Mouse (Mus musculus): ENCODE measurements around the gene Capn3. TPM values are rescaled to one million over a fixed set of nuclear protein-coding genes. Genes with fewer than 3 reads are reported as not detected.

The Capn3 gene
- total RNA-seq, 2 experiments from 2014 or later: 2.8 to 2.9 TPM

DNA sequence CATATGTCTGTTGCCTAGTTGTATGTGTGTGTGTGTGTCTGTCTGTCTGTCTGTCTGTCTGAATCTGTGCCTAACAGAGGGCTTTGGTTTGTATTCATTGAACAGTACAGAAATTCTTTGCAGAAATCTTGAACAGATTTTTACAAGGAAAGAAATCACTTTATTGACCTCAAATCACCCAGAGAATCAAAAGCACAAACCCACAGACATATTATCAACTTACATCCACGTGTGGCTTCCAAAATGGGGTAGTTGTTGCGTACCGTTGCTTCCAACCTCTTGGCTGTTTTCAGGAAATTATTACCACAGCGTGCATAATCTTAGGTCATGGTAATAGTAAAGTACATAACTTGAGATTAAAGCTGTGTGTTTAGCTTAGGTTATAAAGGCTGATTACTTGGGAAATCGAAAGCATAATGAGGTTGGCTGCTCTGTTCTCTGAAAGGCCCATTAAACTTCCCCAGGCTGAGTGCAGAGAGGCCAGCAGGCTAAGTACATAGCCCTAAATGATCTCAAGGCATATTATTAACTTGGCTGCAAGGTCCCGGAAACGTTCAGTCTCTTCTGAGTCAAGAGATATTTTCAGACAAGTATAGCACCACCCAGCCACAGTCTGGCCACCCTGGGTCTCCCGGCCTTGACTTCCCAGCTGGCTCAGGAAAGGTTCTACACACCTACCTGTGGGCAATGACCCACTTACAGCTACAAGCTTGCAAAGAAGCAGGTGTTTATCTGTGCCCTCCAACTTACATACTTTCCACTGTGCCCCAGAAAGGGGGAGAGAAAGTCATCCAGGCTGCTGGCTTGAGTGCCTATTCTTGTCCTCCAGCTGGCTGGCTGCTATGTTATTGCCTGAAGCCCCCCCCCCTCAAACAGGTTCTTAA is 26.9 kb downstream of the Capn3 start:
- peak; percentile 35 to 44 for DNase-seq

DNA sequence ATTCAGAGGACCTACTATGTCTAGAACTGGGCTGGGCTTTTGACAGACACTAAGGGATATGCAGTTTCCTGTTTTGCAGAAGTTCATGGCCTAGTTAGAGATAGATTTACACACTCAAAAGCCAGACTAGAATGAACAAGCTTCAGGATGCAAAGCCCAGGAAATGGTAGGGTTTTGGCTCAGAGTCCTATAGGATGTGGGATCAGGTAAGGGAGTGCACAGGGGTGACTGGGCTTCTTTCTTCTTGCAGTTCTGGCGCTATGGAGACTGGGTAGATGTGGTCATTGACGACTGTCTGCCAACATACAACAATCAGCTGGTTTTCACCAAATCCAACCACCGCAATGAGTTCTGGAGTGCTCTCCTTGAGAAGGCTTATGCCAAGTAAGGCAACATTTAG is 28.4 kb downstream of the Capn3 start:
- no peak for DNase-seq

DNA sequence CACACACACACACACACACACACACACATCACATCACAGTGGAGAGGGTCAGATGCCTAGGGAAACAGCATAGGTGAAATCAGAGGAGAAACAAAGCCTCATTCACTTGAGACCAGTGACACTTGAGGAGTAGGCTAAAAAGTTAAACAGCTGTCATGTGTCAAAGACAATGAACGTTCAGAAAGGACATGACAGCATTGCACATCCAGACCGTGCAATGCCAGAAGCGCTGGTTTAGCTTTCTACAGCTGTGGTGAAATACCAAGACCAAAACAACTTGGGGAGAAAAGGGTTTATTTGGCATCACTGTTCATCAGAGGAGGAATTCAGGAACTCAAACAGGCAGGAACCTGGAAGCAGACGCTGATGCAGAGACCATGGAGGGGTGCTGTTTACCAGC is 37.4 kb downstream of the Capn3 start:
- no peak for DNase-seq

DNA sequence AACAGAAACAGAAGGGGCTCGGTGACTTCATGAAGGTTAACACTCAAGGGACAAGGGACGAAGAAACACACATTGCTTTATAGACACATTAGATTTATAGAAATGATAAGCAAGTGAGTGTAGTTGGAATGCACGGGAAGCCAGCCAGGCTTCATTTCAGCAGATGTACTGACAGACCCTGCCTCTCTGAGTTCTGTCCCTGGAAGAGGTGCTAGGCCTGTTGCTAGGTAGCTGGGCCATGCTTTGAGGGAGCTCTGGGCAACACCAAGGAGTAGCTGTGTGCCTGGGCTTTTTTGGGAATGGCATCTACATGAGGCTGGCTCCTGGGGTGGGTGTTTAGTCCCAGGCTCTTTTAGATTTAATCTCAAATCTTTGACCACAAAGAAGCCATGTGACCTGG is 40.7 kb downstream of the Capn3 start:
- no peak for DNase-seq

DNA sequence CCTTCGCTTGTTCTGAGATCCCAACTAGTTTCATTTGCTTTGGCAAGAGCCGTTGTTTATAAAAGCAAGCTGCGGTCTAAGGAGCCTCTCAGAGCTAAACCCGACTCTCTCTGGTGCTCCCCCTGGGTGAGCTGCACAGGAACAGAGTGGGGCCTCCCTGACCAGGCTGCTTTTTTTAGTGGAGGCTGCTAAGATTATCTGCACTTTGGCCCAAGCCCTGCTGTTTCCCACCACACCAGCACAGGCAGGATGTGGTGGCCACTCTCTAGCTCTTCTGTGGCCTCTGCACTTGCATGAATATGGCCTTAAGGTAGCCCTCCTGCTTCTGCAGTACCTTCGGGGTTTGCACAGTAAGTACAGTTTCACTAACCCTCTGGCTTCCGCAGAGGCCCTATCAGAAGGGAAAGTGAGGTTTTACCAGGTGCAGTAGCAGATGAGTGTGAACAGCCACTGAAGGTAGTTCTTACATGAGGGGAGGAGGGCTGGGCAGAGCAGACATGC is 44.2 kb downstream of the Capn3 start:
- DNase-seq: no peak

DNA sequence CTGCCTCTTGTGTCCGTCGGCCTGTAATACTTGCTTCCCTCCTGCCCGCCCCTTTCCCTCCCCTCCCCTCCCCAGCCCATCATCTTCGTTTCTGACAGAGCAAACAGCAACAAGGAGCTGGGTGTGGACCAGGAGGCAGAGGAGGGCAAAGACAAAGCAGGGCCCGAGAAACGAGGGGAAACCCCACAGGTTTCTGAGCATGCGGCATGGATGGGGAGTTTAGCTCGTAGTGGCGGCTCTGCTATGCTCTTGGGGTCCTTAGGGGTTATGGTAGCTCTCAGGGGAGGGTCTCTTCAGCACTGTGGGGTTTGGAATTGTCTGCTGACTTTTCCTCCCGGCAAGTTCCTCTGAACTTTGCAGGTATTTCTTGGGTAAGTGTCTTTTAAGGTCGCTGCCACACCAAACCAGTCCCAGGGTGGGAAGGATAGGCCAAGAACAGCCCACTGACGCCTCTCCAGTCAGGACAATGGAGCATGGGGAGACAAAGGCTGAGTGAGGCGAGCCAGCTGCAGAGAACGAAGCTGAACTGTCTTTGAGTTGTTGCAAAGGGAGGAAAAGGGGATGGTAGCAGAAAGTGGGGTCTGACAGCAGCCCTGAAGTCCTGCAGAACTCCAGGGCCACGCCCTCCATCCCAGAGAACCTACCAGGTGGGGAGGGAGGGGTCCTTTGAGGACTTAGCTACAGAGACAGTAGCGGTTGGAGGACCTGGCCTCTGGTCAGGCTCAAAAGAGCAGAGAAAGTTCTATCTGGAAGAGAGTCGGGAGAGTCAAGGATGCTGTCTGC is 45.5 kb downstream of the Capn3 start:
- DNase-seq: no peak

DNA sequence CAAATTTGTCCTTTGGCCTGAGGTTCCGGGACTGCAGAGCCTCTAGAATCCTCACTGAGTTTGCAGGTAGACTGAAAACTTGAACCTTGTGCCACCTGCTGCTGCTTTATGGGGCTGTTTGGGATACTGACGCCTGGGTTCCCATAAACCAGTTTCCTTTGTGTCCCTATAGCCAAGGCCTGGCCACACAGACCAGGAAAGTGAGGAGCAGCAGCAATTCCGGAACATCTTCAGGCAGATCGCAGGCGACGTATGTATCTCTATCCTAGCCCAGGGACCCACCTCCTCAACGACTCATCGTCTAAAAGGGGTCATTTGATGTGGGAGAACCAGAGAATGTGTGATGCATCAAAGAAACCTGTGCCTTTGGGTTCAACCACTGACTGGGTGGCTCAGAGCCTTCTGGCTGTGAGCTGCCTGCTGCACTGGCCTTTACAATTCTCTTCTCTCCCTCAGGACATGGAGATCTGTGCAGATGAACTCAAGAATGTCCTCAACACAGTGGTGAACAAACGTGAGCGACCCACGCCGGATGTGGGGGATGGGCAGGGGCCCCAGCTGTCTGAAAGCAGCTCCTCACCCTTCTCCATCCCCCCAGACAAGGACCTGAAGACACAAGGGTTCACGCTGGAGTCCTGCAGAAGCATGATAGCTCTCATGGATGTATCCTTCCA is 46.2 kb downstream of the Capn3 start:
- no peak for DNase-seq

DNA sequence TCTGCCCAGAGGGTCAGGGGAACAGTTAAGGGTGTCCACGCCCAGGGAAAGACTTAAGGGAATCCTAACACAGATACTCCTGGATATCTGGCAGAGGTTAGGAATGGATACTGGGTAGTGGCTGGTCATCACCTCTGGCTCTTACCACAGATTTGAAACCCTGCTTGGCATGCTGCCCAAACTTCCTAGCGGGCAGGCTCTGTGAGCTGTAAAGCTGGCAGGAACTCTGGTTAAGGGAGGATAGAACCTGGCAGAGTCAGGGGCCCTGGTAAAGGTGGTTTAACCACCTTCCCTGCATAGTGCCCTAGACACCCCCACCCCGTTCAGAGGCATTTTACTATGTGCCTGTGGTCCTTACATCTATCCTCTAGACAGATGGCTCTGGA is 46.8 kb downstream of the Capn3 start:
- DNase-seq: peak; percentile 28 to 51

DNA sequence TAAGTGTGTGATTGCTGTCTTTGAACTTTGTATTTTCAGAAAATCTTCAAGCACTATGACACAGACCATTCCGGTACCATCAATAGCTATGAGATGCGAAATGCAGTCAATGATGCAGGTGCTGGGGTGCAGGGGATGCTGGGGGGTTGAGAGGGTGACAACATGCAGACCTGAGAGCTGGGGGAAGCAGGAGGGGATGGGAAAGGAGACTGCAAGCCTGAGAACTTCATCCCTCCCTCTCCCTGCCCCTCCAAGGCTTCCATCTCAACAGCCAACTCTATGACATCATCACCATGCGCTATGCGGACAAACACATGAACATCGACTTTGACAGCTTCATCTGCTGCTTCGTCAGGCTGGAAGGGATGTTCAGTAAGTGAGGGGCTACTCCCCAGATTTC is 47.3 kb downstream of the Capn3 start:
- no peak for DNase-seq

DNA sequence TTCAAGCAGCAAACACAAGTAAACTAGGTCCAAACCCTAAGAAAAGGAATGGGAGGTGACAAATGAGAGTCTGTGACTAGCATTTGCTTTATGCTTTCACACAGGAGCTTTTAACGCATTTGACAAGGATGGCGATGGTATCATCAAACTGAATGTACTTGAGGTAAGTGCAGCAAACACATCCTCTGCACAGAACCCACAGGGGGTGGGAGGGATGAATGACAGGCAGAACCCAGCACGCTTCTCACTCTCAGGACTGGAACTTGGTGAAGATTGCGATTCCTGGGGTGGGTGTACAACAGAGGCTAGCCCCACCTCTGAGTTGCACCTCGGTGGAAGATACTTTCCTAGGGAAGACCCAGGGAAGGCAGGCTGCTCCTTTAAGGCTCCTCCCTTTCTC is 48.2 kb downstream of the Capn3 start:
- DNase-seq: no peak

DNA sequence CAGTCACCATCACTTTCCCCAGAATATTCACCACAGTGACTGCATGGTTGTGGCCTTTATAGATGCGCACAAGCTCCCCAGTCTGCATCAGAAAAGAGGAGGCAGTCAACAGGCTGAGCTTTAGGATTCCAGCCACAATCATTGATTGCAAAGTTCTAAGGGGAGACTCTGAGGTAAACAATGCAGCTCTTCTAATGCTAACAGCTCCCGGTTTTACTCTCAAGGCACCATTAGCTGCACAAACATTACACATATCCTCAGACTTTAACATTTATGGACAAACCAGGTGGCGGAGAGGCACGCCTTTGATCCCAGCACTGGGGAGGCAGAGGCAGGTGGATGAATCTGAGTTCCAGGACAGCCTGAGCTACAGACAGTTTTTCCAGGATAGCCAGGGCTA is 58.4 kb downstream of the Capn3 start:
- DNase-seq: no peak

DNA sequence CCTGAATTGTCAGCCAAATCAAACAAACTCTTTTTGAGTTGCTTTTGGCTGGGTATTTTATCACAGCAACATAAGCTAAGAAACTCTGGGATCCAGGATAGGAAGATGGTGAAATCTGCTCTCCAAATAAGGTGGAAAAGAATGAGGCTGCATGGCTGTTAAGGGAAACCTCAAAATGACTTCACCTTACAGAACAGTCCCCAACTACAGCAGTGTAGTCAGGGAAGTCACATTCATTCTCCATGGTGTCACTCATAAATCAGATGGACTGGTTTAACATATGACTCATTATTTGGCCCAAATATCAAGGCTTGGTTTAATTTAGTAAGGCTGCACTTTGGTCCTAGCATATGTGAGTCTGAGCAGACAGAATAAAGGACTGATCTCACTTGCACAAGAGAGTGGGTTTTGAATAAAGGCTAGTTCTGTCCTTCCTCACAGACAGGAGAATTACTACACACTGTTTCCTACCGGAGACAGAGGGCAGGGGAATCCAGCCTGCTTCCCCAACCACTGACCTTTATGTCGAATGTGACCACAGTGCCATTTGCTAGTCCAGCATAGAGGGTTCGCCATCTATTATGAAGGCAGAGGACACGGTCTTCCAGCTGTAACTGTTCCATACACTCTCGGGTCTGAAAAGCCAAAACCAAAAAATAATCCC is 62.9 kb downstream of the Capn3 start:
- no peak for DNase-seq

DNA sequence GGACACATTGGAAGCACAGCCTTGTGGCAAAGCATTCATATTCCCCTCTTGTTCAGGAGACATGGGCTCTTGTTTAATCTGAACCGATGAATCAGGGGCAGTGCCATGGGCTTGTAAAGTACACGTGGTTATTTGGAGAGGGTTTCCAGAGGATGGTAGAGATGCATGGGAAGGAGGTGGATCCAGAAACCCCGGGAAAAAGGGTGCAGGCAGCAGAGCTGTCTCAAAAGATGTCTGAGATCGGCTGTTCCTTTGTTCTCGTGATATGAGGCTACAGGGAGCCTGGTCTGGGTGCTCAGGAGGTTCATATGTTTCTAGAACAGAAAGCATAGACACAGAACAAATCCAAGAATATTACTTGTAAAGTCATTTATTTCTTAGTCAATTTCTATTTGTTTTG is 71.0 kb downstream of the Capn3 start:
- DNase-seq: no peak

DNA sequence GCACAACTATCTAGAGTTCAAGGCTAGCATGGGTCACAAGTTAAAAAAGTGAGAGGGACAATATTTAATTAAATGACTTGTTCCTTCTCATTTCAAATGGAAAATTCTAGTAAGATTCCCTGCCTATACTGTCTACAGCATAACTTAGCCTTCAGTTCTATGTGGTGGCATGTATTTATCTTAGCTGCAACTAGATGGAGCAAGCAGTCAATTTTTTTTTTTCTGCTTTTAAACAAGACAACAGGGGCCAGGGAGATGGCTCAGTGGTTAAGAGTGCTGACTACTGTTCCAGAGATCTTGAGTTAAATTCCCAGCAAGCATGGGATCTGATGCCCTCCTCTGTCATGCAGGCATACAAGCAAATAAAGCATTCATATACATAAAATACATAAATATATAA is 73.7 kb downstream of the Capn3 start:
- DNase-seq: no peak

DNA sequence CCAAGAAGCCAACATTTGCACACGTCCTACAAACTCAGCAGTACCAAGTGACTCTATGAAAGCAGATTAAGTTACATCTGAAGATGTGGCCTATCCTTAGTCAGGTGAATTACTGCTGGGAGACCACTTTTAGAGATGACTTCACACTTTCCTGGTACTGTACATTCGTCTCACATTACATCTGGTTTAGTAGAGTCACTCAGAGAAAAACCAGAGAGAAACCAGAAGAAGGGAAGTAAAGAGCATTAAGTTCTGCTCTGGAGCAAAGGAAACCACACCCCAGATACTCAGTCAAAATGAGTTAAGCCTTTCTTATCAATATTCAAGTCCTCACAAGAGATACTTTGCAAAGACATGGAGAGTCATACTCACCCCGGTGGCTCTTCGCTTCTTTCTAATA is 75.4 kb downstream of the Capn3 start:
- DNase-seq: no peak

DNA sequence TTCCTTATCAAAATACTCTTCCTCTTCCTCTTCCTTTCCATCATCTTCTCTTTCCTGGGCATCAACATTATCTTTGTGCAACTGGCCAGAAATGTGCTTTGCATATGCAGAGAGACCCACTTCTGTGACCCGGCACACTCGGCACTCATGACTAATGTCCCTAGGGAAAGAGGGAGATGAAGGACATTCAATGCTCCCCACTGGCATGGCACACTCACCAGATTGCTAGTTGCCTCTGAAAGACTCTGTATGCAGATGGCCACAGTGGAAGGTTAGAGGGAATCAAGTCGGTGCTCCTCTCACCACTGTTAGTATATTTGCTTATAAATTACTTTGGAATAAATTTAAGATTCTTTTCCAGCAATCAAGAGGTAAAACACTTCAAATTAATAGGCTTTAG is 83.5 kb downstream of the Capn3 start:
- peak; percentile 35 to 61 for DNase-seq

DNA sequence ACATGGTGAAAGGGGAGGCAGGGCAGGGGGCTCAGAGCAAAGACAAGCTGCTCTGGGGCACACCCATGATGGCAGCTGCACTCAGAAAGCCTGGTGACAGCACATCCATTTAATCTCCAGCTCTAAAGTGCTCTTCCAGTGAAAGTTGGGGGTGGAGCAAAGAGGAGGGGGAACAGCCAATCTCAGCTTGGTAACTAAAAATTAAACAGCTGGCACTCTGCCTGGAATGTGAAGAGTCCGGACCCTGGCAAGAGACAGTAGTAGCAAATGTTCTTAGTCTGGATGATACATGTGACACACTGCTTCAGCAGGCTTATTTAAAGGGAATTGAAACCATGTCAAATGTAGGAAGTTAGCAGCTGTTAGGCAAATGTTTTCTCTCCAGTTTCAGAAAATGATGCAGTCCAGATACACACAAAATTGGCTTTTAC is 84.0 kb downstream of the Capn3 start:
- DNase-seq: peak; percentile 92 to 96

DNA sequence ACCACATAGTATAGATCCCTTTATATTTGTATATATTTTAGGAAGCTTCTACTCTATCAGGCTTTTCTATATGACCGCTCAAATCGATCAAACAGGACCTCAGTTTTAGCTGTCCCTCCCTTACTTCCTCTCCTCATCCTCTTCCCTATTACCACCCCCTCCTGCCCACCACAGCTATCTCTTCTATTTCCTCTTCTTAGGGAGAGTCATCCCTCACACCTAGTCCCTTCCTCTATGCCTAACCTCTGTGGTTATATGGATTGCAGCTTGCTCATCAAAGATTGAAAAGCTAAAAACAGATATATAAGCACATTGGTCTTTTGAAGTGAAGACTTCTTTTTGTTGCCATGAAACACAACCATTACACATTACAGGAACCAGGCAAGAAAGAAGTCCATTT is 88.9 kb downstream of the Capn3 start:
- no peak for DNase-seq

All from heart, adult 18-20 months (tissue).